Mouse (Mus musculus) hindbrain, embryonic 15.5 days (tissue): ENCODE data around the gene Mtch1. TPM values are rescaled to one million over a fixed set of nuclear protein-coding genes. Genes with fewer than 3 reads are reported as not detected.
"Not testable (repeated sequence)": the region's sequence is repeated elsewhere in the genome, so short reads cannot be mapped to it uniquely, and the experiment has no call there.

ENCODE experiments used
- ATAC-seq: fragments of 200-750 bp; cut with Nextera tagmentation; 2 replicates; pipeline ENCODE4 v1.8.0; 2017; ENCODE audit warnings: low read depth, moderate number of reproducible peaks, moderate TSS enrichment; ENCODE audit not compliant: low FRiP score
- H3K27ac ChIP-seq: fragments of 300-500 bp; sonication (generic); replicated peaks from 2 replicates; pipeline ENCODE4 v1.5.1; 2015; ENCODE audit warnings: mild to moderate bottlenecking, inconsistent platforms
- H3K27me3 ChIP-seq: fragments of 300-500 bp; sonication (generic); 2 replicates; pipeline ENCODE4 v1.6.1; 2015; ENCODE audit warnings: control low read depth, inconsistent platforms
- H3K36me3 ChIP-seq: fragments of 300-500 bp; sonication (generic); 2 replicates; pipeline ENCODE4 v1.6.1; 2015; ENCODE audit warnings: control low read depth, inconsistent platforms
- H3K4me1 ChIP-seq: fragments of 300-500 bp; sonication (generic); replicated peaks from 2 replicates; pipeline ENCODE4 v1.6.1; 2015; ENCODE audit warnings: control low read depth, inconsistent platforms
- H3K4me2 ChIP-seq: fragments of 300-500 bp; sonication (generic); 2 replicates; pipeline ENCODE4 v1.6.1; 2015; ENCODE audit warnings: moderate library complexity, mild to moderate bottlenecking, inconsistent platforms
- H3K4me3 ChIP-seq: fragments of 300-500 bp; sonication (generic); 2 replicates; pipeline ENCODE4 v1.5.1; 2015; ENCODE audit warnings: mild to moderate bottlenecking, inconsistent platforms
- H3K9ac ChIP-seq: fragments of 300-500 bp; sonication (generic); 2 replicates; pipeline ENCODE4 v1.6.1; 2015; ENCODE audit warnings: inconsistent platforms
- H3K9me3 ChIP-seq: fragments of 300-500 bp; sonication (generic); 2 replicates; pipeline ENCODE4 v1.6.1; 2016; ENCODE audit warnings: control low read depth, inconsistent platforms
- WGBS: fragments of 180-500 bp; shearing (Covaris S2); methylation state at CpG from one replicate; pipeline ENCODE4 v1.1.7; 2015; 5-methylcytosine and 5-hydroxymethylcytosine counted together
- polyA plus RNA-seq: library from polyadenylated mRNA; unstranded; fragments of >200 nt; fragmentation: Nextera tagmentation; extraction: Ambion mirVana; gene quantifications from 2 replicates; pipeline ENCODE4 v1.2.1, GENCODE M21; 2015

Gene Mtch1
- polyA plus RNA-seq, 1 experiment from 2014 or later: 492 TPM

DNA sequence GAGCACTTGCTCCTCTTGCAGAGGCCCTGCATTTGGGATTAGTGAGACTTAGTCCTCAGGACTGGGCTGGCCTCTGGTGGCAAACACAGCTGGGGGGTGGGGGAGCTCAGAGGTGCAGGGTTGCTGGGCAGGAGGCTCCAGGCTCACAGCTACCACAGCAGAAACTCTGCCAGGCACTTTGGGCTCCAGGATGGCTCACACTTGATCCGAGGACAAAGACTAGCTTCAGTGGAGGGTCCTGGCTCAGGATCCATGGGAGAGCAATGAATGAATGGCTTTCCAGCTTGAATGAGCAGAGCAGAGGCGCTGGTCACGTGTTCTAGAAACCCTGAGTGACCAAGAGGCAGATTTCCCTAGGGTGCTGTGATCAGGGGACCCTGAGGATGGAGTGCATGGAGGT is 11.2 kb upstream of the Mtch1 start:
- H3K36me3 ChIP-seq: no peaks in the 10 kb centered on the region
- peaks cover 26% of the 10 kb centered on the region for H3K4me1 ChIP-seq
- no peak overlapping the region for H3K27ac ChIP-seq
- H3K9ac ChIP-seq: no peak overlapping the region
- no peaks in the 10 kb centered on the region for H3K9me3 ChIP-seq
- no peak for ATAC-seq
- no peak overlapping the region for H3K4me2 ChIP-seq
- no peak overlapping the region for H3K4me3 ChIP-seq
- no peaks in the 10 kb centered on the region for H3K27me3 ChIP-seq
- WGBS: 60% methylated on average over 3 of the region's 3 CpGs

DNA sequence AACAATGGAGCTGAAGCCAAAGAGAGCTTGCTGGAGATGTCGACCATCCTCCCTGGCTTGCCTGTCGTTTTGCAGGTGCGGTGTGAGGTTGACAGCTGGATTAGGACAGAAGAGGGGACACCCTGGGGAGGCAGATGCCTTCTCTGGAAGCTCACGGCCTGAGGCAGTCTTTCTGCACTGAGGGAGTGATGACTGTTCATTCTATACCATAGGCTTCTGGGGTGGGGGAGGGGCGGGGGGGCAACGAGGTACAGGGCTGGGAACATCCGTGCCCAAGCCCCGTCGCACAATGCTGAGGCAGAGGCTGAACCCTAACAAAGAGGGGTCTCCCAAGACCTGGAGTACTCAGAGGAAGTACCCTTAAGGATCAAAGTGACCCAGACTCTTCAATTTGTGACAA is 9.1 kb upstream of the Mtch1 start:
- Histone ChIP-seq H3K9ac (peak overlapping the region; percentile 53), H3K36me3 (no peaks in the 10 kb centered on the region), H3K9me3 (no peaks in the 10 kb centered on the region), H3K4me3 (peak overlapping the region; percentile 39), H3K27ac (peak overlapping the region; percentile 97), H3K4me2 (peak overlapping the region; percentile 71), H3K4me1 (peaks cover 26% of the 10 kb centered on the region), H3K27me3 (no peaks in the 10 kb centered on the region)
- WGBS: 8% methylated on average over 9 of the region's 9 CpGs
- peak; percentile 52 for ATAC-seq

DNA sequence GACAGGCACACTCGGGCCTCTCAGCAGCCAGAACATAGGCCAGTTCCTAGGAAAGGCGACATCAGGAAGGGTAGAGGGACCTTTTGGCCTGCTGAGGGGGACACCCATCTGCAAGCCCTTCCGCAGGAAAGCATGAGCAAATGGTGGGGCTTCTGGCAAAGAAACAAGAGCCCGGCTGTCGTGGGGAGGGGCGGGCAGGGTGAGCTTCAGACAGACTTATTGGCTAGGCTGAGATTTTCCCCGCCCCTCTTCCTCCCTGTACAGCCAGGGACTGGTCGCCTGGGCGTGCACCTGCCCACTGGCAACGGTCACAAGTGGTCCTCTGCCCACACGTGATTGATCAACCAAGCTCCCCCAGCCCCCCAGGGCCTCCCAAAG is 8.7 kb upstream of the Mtch1 start:
- Histone ChIP-seq H3K9me3 (no peaks in the 10 kb centered on the region), H3K27ac (peak overlapping the region; percentile 97), H3K4me2 (peak overlapping the region; percentile 71), H3K27me3 (no peaks in the 10 kb centered on the region), H3K9ac (peak overlapping the region; percentile 53), H3K36me3 (no peaks in the 10 kb centered on the region), H3K4me3 (peak overlapping the region; percentile 39), H3K4me1 (peaks cover 26% of the 10 kb centered on the region)
- WGBS: 0% methylated on average over 11 of the region's 11 CpGs
- peak; percentile 96 for ATAC-seq

DNA sequence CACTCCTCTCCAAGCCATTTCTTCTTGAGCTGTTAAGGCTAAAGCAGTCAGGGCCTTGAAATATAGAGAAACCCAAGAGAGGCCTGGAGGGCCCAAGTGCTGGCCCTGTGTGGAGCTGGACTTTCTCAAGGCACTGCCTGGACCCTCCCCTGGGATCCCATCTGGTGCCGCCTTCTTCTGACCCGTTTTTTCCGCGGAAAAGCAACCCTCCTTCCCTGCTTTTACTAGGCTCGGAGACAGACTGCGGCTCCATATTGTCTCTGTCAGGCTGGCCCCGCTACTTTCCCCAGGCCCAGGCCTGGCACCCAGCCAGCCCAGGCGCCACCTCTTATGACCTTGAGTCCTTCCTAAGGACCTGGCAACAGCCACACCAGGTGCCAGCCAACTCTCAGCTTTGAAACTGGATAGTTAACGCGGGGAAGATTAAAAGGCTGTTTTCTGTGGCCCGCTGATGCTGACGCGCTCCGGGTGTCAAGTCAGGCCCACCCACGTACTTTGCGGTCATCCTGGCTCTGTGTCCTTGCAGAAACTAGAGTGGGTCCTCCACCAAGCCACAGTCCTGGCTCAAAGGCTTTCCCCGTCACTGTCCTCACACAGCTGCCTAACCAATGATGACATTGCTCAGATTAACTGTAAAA is 8.2 kb upstream of the Mtch1 start:
- no peaks in the 10 kb centered on the region for H3K27me3 ChIP-seq
- H3K27ac ChIP-seq: peak overlapping the region; percentile 97
- H3K36me3 ChIP-seq: no peaks in the 10 kb centered on the region
- H3K9ac ChIP-seq: peak overlapping the region; percentile 52
- H3K4me1 ChIP-seq: peaks cover 26% of the 10 kb centered on the region
- peak overlapping the region; percentile 71 for H3K4me2 ChIP-seq
- WGBS: 4% methylated on average over 17 of the region's 17 CpGs
- H3K4me3 ChIP-seq: peak overlapping the region; percentile 39
- ATAC-seq: peak; percentile 67
- H3K9me3 ChIP-seq: no peaks in the 10 kb centered on the region

DNA sequence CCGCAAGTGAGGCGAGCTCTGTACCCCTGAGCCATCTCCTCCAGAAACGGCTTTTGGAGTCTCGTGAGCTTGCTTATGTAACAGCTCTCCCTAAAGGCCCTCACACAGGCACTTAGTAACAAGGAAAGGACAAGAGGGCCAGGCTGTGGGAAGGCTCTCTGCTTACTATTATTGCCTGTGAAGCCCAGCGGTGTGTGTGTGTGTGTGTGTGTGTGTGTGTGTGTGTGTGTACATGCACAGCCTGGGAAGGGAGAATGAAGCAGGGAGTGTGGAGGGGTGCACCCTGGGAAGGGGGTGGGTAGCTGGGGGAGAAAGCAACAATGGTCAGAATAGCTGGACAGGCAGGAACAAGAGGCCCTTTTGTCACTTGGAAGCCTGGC is 7.7 kb upstream of the Mtch1 start:
- Histone ChIP-seq H3K27me3 (no peaks in the 10 kb centered on the region), H3K4me1 (peaks cover 26% of the 10 kb centered on the region), H3K9ac (peak overlapping the region; percentile 52), H3K27ac (peak overlapping the region; percentile 97), H3K4me3 (no peak overlapping the region), H3K9me3 (no peaks in the 10 kb centered on the region), H3K36me3 (no peaks in the 10 kb centered on the region), H3K4me2 (peak overlapping the region; percentile 71)
- 11% methylated on average over 5 of the region's 5 CpGs for WGBS
- peak; percentile 49 for ATAC-seq

DNA sequence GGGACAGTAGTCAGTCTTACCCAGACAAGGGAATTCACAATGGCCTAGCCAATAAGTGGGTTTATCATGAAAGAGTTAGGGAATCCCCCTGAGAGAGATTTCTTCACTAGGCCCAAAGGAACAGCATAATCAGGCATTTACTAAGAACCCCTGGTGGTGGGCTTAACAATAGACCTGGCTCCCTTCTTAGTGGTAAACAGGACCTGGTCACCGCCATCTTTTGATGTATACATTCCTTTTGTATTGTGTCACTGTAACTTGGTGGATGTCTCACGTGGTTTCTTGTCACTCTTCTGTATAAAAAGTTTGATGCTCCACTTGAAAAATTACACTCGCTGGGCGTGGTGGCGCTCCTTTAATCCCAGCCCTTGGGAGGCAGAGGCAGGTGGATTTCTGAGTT is 3.3 kb upstream of the Mtch1 start:
- H3K27ac ChIP-seq, H3K4me3 ChIP-seq, H3K36me3 ChIP-seq, H3K9me3 ChIP-seq, H3K27me3 ChIP-seq, ATAC-seq, H3K9ac ChIP-seq, H3K4me2 ChIP-seq: not testable (repeated sequence)
- peaks cover 25% of the 10 kb centered on the region for H3K4me1 ChIP-seq
- 60% methylated on average over 5 of the region's 5 CpGs for WGBS

DNA sequence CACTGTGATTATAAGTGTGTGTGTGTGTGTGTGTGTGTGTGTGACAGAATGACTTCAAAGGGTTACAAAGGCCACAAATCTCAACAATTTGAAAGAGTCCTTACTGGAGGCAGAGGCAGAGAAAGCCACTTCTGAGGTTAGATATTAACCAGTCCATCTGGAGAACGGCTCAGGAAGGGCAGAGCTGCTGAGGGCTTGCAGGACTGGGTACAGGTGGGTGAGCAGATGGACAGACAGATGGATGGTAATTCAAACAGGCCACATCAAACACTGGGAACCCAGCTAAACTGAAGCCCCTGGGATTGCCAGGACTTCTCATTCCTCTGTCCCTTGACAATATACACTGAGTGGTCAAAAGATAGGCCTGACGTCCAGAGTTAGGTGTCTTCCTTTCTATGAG is 1.3 kb upstream of the Mtch1 start:
- no peaks in the 10 kb centered on the region for H3K27me3 ChIP-seq
- no peaks in the 10 kb centered on the region for H3K9me3 ChIP-seq
- no peak overlapping the region for H3K4me3 ChIP-seq
- H3K9ac ChIP-seq: no peak overlapping the region
- no peak for ATAC-seq
- no peak overlapping the region for H3K27ac ChIP-seq
- H3K4me1 ChIP-seq: peaks cover 25% of the 10 kb centered on the region
- H3K4me2 ChIP-seq: no peak overlapping the region
- no peaks in the 10 kb centered on the region for H3K36me3 ChIP-seq
- 64% methylated on average over 2 of the region's 2 CpGs for WGBS

DNA sequence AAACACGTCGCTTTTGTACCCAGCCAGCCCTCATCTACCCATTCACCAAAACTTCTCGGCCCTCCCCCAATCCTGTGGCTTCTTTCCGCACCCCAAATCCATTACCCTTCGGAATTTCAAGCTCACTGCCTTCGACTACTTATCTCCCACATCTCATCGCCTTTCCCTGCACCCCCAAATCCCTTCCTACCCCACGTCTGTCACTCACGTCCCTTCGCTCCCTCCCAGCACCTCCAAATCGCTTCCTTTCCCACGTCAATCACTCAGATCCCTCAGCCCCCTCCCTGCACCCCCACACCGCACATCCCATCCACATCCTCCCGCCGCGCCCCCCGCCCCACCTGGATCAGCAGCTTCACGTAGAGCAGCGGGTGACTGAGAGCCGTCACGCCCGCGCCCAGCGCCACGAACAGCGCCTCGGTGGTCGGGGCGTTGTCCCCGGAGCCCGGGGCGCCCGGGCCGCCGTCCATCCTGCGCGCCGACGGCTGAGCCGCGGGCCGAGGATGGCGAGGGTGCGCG is 549 bp downstream of the Mtch1 start:
- peaks cover 6% of the 10 kb centered on the region; the same call in 1 of the 2 replicates for H3K36me3 ChIP-seq
- peak overlapping the region; percentile 95 for H3K27ac ChIP-seq
- peak; percentile 6 for ATAC-seq
- H3K27me3 ChIP-seq: no peaks in the 10 kb centered on the region
- peak overlapping the region; percentile 73 for H3K4me2 ChIP-seq
- peak overlapping the region; percentile 96 for H3K4me3 ChIP-seq
- WGBS: under 1% methylated on average over 42 of the region's 45 CpGs
- H3K4me1 ChIP-seq: peaks cover 34% of the 10 kb centered on the region
- H3K9me3 ChIP-seq: no peaks in the 10 kb centered on the region
- H3K9ac ChIP-seq: peak overlapping the region; percentile 95

DNA sequence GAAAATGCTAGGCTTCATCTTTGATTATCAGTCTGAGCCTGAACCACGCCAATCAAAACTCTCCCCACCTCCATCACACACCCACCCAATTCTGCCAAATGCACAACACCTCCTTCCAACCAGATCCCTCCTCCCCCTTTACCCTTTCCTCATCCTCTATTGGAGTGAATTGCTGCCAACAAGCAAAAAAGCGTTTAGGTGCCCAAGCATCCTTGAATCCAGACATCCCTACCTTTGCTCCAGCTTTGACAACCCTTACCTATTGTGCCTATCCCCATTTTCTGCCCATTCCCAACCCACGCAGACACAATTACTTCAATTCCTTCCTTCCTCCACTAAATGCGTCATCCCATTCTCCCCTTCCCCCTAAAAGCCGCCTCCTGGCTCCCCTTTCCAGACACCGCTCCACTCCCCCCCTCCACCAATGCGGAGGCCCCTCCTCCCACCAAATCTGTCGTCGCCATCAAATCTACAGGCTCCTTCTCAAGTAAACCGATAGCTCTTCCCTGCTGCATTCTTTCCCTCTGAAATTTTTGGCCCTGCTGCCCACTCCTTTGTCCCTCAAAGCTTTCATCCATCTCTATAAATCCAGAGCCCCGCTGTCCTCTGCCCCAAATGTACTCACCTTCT is 1.1 kb downstream of the Mtch1 start:
- Histone ChIP-seq H3K9ac (peak overlapping the region; percentile 95), H3K27me3 (no peaks in the 10 kb centered on the region), H3K4me2 (peak overlapping the region; percentile 73), H3K9me3 (no peaks in the 10 kb centered on the region), H3K27ac (peak overlapping the region; percentile 95), H3K4me1 (peaks cover 40% of the 10 kb centered on the region), H3K4me3 (peak overlapping the region; percentile 96), H3K36me3 (peaks cover 6% of the 10 kb centered on the region; the same call in 1 of the 2 replicates)
- ATAC-seq: peak; percentile 16; the same call in 1 of the 2 replicates
- WGBS: 1% methylated on average over 11 of the region's 11 CpGs

DNA sequence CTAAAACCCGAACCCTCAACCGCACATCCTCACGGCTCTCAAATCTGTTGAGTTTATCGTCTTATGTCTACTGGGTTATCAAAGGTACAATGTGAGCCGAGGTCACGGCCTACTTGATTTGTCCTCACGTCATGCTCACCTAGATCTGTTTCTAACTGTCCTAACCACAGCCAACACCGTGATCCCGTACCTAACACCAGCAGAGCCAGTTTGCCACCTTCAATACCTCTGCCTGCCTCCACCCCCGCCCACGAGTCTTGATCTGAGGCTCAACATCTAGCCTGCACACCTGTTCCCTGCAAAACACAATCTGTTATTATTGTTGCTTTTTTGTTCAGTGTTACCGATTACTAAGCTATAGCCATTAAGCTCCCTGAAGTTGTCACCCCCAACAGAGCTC is 2.5 kb downstream of the Mtch1 start:
- Histone ChIP-seq H3K27me3 (no peaks in the 10 kb centered on the region), H3K27ac (0 out of 2 replicates have a peak overlapping the region, but pooled peaks have one; percentile 95), H3K9ac (no peak overlapping the region), H3K9me3 (no peaks in the 10 kb centered on the region), H3K4me2 (peak overlapping the region; percentile 73), H3K36me3 (peaks cover 6% of the 10 kb centered on the region; the same call in 1 of the 2 replicates), H3K4me1 (peaks cover 46% of the 10 kb centered on the region), H3K4me3 (peak overlapping the region; percentile 96; the same call in 1 of the 2 replicates)
- ATAC-seq: no peak
- WGBS: 94% methylated on average over 12 of the region's 12 CpGs

DNA sequence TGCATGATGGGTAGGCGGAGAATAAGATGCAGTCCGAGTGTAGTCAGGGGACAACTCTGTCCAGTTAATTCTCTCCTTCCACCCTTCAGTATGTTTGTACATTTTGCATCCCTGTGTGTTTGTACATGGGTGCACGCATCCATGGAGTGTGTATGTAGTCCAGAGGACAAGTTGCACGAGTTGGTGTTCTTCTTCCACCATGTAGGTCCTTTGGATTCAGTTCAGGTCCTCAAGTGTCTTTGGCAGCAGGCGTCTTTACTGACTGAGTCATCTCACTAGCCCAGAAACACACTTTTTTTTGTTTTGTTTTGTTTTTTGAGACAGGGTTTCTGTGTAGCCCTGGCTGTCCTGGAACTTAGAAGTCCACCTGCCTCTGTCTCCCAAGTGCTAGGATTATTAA is 4.5 kb downstream of the Mtch1 start:
- Histone ChIP-seq H3K4me3 (no peak overlapping the region), H3K4me2 (no peak overlapping the region), H3K9ac (no peak overlapping the region), H3K27me3 (no peaks in the 10 kb centered on the region), H3K9me3 (no peaks in the 10 kb centered on the region), H3K4me1 (peaks cover 61% of the 10 kb centered on the region), H3K36me3 (peaks cover 20% of the 10 kb centered on the region), H3K27ac (no peak overlapping the region)
- WGBS: 88% methylated on average over 5 of the region's 5 CpGs
- no peak for ATAC-seq
